Mouse (Mus musculus) liver, embryonic 14.5 days (tissue): ENCODE results near the gene Cdk13. TPM values are rescaled to one million over a fixed set of nuclear protein-coding genes. Genes with fewer than 3 reads are reported as not detected.
A peak's percentile ranks its signal among the peaks of the same experiment; 100 is the strongest.

ENCODE experiments used
- ATAC-seq: fragments of 200-750 bp; cut with Nextera tagmentation; 2 replicates; pipeline ENCODE4 v1.8.0; 2017; ENCODE audit warnings: moderate number of reproducible peaks, mild to moderate bottlenecking, moderate library complexity; ENCODE audit not compliant: insufficient read depth
- DNase-seq, 3 experiments: peaks; one replicate each; pipeline ENCODE4 v3.0.0-alpha.2; 2012 to 2013; ENCODE audit warnings: low read depth in 3 of 3, low spot score in 3 of 3
- H3K27ac ChIP-seq: fragments of 300-500 bp; sonication (generic); 2 replicates; pipeline ENCODE4 v1.5.1; 2014; ENCODE audit warnings: moderate library complexity, mild to moderate bottlenecking, control low read depth, inconsistent platforms
- H3K27me3 ChIP-seq: fragments of 300-500 bp; sonication (generic); 2 replicates; pipeline ENCODE4 v1.6.1; 2014; ENCODE audit warnings: mild to moderate bottlenecking, low read length, moderate library complexity; ENCODE audit not compliant: control insufficient read depth, insufficient read depth
- H3K36me3 ChIP-seq: fragments of 300-500 bp; sonication (generic); replicated peaks from 2 replicates; pipeline ENCODE4 v1.6.1; 2014; ENCODE audit warnings: low read depth; ENCODE audit not compliant: control insufficient read depth, insufficient read depth
- H3K4me1 ChIP-seq, 2 experiments: fragments of 200-500 bp in 1 of 2; fragments of 300-500 bp in 1 of 2; sonication (generic) in 1 of 2; replicated peaks; 2 replicates each; pipeline ENCODE4 v1.6.1; 2012 to 2014; ENCODE audit warnings: antibody characterized with exemption in 1 of 2, inconsistent platforms in 1 of 2, low read length in 1 of 2; ENCODE audit not compliant: control insufficient read depth in 2 of 2, insufficient read depth in 2 of 2
- H3K4me2 ChIP-seq: fragments of 300-500 bp; sonication (generic); 2 replicates; pipeline ENCODE4 v1.6.1; 2014; ENCODE audit warnings: low read depth, mild to moderate bottlenecking, control low read depth, moderate library complexity
- H3K4me3 ChIP-seq, 2 experiments: fragments of 200-500 bp in 1 of 2; fragments of 300-500 bp in 1 of 2; sonication (generic) in 1 of 2; 2 replicates each; pipeline ENCODE4 v1.5.1; 2012 to 2014; ENCODE audit warnings: low read depth in 2 of 2, low read length in 2 of 2, mild to moderate bottlenecking in 2 of 2, control low read depth in 1 of 2, inconsistent platforms in 1 of 2, moderate library complexity in 1 of 2; ENCODE audit not compliant: insufficient read depth in 1 of 2
- H3K9ac ChIP-seq: fragments of 300-500 bp; sonication (generic); replicated peaks from 2 replicates; pipeline ENCODE4 v1.6.1; 2014; ENCODE audit warnings: mild to moderate bottlenecking, control low read depth, moderate library complexity
- H3K9me3 ChIP-seq: fragments of 300-500 bp; sonication (generic); 2 replicates; pipeline ENCODE4 v1.6.1; 2016; ENCODE audit warnings: low read length, mixed read lengths; ENCODE audit not compliant: control insufficient read depth
- CTCF ChIP-seq: IDR thresholded peaks from 2 replicates; pipeline ENCODE4 v1.5.1; 2016; ENCODE audit warnings: antibody characterized with exemption, low read depth, control low read depth
- EP300 ChIP-seq: IDR thresholded peaks from 2 replicates; pipeline ENCODE4 v1.6.1; 2016; ENCODE audit warnings: antibody characterized with exemption, low read depth
- WGBS: fragments of 180-500 bp; shearing (Covaris S2); extraction: QIAGEN DNeasy Blood & Tissue Kit; methylation state at CpG from one replicate; pipeline ENCODE4 v1.1.7; 2014; ENCODE audit not compliant: insufficient replicate concordance; 5-methylcytosine and 5-hydroxymethylcytosine counted together
- polyA plus RNA-seq, 2 experiments: library from polyadenylated mRNA; depleted of rRNA in 1 of 2; stranded (reverse) in 1 of 2; unstranded in 1 of 2; fragments of >200 nt; fragmentation: Nextera tagmentation in 1 of 2; extraction: Ambion mirVana in 1 of 2; gene quantifications; 2 replicates each; pipeline versions ENCODE4 v1.2.1 to v1.2.3; 2012 to 2014

Gene Cdk13
- polyA plus RNA-seq, 2 experiments = 5.7 to 9.3 TPM

GRCm38 (mm10) chr13:17701322-17701721, 103.6 kb downstream of the Cdk13 start:
- no peak overlapping the region for H3K4me2 ChIP-seq
- no peaks in the 10 kb centered on the region for H3K36me3 ChIP-seq
- H3K4me1 ChIP-seq = peaks cover 0 to 4% of the 10 kb centered on the region in 2 experiments; a peak in 2 of 4 replicates
- H3K27ac ChIP-seq = no peak overlapping the region
- no peaks in the 10 kb centered on the region for H3K27me3 ChIP-seq
- H3K4me3 ChIP-seq = no peak overlapping the region
- ATAC-seq (no peak), DNase-seq (no peak)
- no peak overlapping the region for H3K9ac ChIP-seq
- TF ChIP-seq EP300 (no peak), CTCF (no peak)
- no peaks in the 10 kb centered on the region for H3K9me3 ChIP-seq

DNA sequence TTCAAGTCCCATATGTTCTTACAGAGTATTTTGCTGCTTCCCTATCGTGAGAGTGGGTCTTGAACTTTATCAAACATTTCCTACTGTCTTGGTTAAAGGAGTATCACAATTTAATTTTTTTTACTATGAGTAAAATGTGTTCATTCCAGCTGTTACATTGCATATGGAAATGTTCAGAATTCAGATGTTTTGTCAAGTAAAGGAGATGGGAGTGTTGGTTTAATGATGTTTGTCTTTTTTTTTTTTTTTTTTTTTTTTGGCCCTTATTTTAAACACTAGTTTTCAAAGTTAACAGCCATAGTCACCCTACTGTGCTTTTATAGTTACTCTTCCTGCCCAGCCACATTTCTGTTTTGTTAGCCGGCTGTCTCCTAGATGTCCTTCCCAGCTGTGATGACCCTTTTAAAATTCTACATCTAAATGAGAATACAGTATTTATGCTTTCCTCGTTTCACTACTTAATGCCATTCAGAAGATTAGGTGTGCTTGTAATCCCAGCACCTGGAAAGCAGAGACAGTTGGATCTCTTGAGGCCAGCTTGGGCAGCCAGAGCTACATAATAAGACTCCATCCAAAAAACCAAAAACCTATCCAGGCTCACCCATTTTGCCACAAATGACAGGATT, 104.7 kb downstream of the Cdk13 start:
- Histone ChIP-seq H3K27ac (no peak overlapping the region), H3K4me2 (no peak overlapping the region), H3K9me3 (no peaks in the 10 kb centered on the region), H3K4me1 (peaks cover 0 to 4% of the 10 kb centered on the region in 2 experiments; a peak in 2 of 4 replicates), H3K9ac (no peak overlapping the region), H3K36me3 (no peaks in the 10 kb centered on the region), H3K27me3 (no peaks in the 10 kb centered on the region), H3K4me3 (no peak overlapping the region)
- TF ChIP-seq CTCF (no peak), EP300 (no peak)
- DNase-seq = no peak
- 72% methylated on average over 3 of the region's 3 CpGs for WGBS
- ATAC-seq = no peak

DNA sequence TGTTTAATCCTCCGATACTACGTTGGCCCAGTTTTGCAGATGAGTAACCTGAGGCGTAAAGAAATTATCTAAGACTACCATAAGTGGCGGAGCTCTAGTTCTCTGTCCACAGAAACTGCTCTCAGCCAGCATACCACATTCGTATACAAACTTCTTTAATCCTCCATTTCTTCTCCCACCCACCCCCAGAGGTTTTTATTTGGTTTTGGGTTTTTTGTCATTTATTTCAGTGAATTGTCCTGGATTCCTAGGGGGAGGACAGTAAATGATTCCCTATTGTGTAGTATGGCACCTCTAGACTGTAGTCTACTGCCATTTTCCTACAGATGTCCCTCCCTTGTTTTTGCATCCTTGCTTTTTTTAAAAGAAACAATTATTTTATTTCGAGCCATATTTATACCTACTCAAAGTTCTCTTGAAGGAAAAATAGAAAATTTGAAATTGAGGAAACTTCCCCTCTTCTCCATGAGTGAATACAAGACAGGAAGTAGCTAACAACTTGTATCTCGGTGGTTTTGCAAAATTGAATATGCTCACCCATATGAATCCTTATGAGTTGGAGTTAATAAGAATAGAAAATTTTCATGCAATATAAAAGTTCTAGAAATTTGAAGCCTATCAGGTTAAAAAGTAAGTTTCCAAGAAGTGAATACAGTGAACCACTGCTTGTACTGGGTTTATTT, 108.9 kb downstream of the Cdk13 start:
- Histone ChIP-seq H3K27ac (peak overlapping the region; percentile 53), H3K9me3 (no peaks in the 10 kb centered on the region), H3K27me3 (no peaks in the 10 kb centered on the region), H3K9ac (peak overlapping the region; percentile 98), H3K4me2 (peak overlapping the region; percentile 77), H3K36me3 (no peaks in the 10 kb centered on the region), H3K4me1 (peaks cover 0 to 7% of the 10 kb centered on the region in 2 experiments; a peak in 1 of 4 replicates), H3K4me3 (peak overlapping the region; percentile 94 to 96)
- no peak for ATAC-seq
- WGBS = 2% methylated on average over 7 of the region's 7 CpGs
- TF ChIP-seq EP300 = no peak
- no peak for TF ChIP-seq CTCF
- peak in 2 of 3 experiments; percentile 14 to 16 for DNase-seq

DNA sequence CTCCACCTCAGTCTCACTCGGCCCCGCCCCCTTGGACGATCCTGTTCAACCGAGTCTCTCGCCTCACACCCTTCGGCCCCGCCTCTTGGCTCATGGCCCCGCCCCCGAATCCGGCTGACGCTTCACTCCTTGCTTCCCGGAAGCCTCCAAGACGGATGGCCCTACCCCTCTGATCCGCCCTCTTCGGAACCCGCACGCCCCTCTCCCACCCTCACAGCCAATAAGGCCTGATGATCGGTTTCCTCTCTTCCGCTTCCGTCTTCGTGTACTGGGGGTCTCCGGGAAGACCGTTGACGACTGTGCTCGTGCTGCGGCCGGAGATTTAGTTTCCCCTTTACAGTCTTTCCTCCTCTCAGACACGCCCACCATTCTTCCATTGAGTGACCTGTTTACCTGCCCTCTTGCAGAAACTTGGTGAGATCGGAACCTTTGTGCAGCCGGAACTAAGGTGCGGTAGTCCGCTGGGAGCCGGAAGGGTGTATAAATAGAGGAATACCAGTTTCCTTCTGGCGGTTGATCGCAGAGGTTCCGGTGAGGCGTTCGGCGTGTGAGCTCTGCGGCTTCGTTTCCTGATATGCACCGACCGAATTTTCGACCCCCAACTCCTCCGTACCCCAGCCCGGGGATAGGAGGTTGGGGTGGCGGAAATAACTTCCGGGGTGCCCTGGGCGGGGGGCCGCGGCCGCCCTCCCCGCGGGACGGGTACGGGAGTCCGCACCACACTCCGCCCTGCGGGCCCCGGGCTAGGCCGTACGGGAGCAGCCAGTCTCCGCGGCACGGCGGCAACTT, 109.8 kb downstream of the Cdk13 start, which contains the start of the genes Mplkip and Sugct:
Gene Mplkip, plus strand, starts transcription at position 282 of the 789 bp plus-strand sequence.
Gene Sugct, minus strand, starts transcription at position 643 of the 789 bp plus-strand sequence.
- peaks cover 0 to 7% of the 10 kb centered on the region in 2 experiments; a peak in 1 of 4 replicates for H3K4me1 ChIP-seq
- H3K9ac ChIP-seq = peak within 1 kb of the TSS; percentile 98
- H3K4me2 ChIP-seq = peak within 1 kb of the TSS; percentile 77
- peak; percentile 99 to 100 (median 99) for DNase-seq
- peak within 1 kb of the TSS; percentile 94 to 96 for H3K4me3 ChIP-seq
- TF ChIP-seq CTCF (no peak), EP300 (peak; percentile 49; the same call in 1 of the 2 replicates)
- ATAC-seq = peak; percentile 94
- H3K27me3 ChIP-seq = no peaks in the 10 kb centered on the region
- WGBS = under 1% methylated on average over 65 of the region's 66 CpGs
- H3K9me3 ChIP-seq = no peaks in the 10 kb centered on the region
- H3K27ac ChIP-seq = peak within 1 kb of the TSS; percentile 61
- H3K36me3 ChIP-seq = no peaks in the 10 kb centered on the region

GRCm38 (mm10) chr13:17694414-17694813, 110.5 kb downstream of the Cdk13 start:
- peak overlapping the region; percentile 61 for H3K27ac ChIP-seq
- H3K27me3 ChIP-seq = no peaks in the 10 kb centered on the region
- peaks cover 0 to 7% of the 10 kb centered on the region in 2 experiments; a peak in 1 of 4 replicates for H3K4me1 ChIP-seq
- TF ChIP-seq EP300 (no peak), CTCF (no peak)
- H3K4me2 ChIP-seq = peak overlapping the region; percentile 77
- WGBS = 0% methylated on average over 24 of the region's 25 CpGs
- no peaks in the 10 kb centered on the region for H3K36me3 ChIP-seq
- no peaks in the 10 kb centered on the region for H3K9me3 ChIP-seq
- DNase-seq (peak in 1 of 3 experiments; percentile 9), ATAC-seq (peak; percentile 54)
- H3K4me3 ChIP-seq = peak overlapping the region; percentile 74 to 94
- H3K9ac ChIP-seq = peak overlapping the region; percentile 81
